Mouse (Mus musculus) limb, embryonic 14.5 days (tissue): ENCODE data around the gene Pigu. TPM values are rescaled to one million over a fixed set of nuclear protein-coding genes. Genes with fewer than 3 reads are reported as not detected.

Experiments
- ATAC-seq: fragments of 200-750 bp; cut with Nextera tagmentation; 2 replicates; pipeline ENCODE4 v1.8.0; 2017; ENCODE audit warnings: low read depth, moderate number of reproducible peaks, moderate TSS enrichment; ENCODE audit not compliant: low FRiP score
- DNase-seq: peaks from one replicate; pipeline ENCODE4 v3.0.0-alpha.2; 2015; ENCODE audit warnings: low spot score
- H3K27ac ChIP-seq: fragments of 300-500 bp; sonication (generic); replicated peaks from 2 replicates; pipeline ENCODE4 v1.5.1; 2014; ENCODE audit warnings: low read depth, mild to moderate bottlenecking, low read length, moderate library complexity, mixed read lengths
- H3K27me3 ChIP-seq: fragments of 300-500 bp; sonication (generic); 2 replicates; pipeline ENCODE4 v1.6.1; 2014; ENCODE audit warnings: low read length, mixed read lengths; ENCODE audit not compliant: control insufficient read depth, insufficient read depth
- H3K36me3 ChIP-seq: fragments of 300-500 bp; sonication (generic); 2 replicates; pipeline ENCODE4 v1.6.1; 2014; ENCODE audit warnings: mild to moderate bottlenecking, low read length, moderate library complexity, mixed read lengths; ENCODE audit not compliant: control insufficient read depth, insufficient read depth
- H3K4me1 ChIP-seq: fragments of 300-500 bp; sonication (generic); 2 replicates; pipeline ENCODE4 v1.6.1; 2014; ENCODE audit warnings: antibody characterized with exemption, low read length, mixed read lengths; ENCODE audit not compliant: control insufficient read depth, insufficient read depth
- H3K4me2 ChIP-seq: fragments of 300-500 bp; sonication (generic); replicated peaks from 2 replicates; pipeline ENCODE4 v1.6.1; 2014; ENCODE audit warnings: low read depth, mild to moderate bottlenecking, low read length, moderate library complexity; ENCODE audit not compliant: severe bottlenecking
- H3K4me3 ChIP-seq: fragments of 300-500 bp; sonication (generic); replicated peaks from 2 replicates; pipeline ENCODE4 v1.5.1; 2014; ENCODE audit warnings: low read length
- H3K9ac ChIP-seq: fragments of 300-500 bp; sonication (generic); 2 replicates; pipeline ENCODE4 v1.6.1; 2014; ENCODE audit warnings: mild to moderate bottlenecking, low read depth, low read length, moderate library complexity; ENCODE audit not compliant: severe bottlenecking
- H3K9me3 ChIP-seq: fragments of 300-500 bp; sonication (generic); 2 replicates; pipeline ENCODE4 v1.6.1; 2016; ENCODE audit warnings: low read length; ENCODE audit not compliant: control insufficient read depth
- POLR2A ChIP-seq: fragments of 200-500 bp; IDR thresholded peaks from 2 replicates; pipeline ENCODE4 v1.8.0; 2012; ENCODE audit warnings: inconsistent platforms, mild to moderate bottlenecking, moderate library complexity, borderline replicate concordance; ENCODE audit not compliant: insufficient read depth, insufficient read length; ENCODE audit errors: extremely low read depth
- WGBS: fragments of 180-500 bp; shearing (Covaris S2); extraction: QIAGEN DNeasy Blood & Tissue Kit; methylation state at CpG from one replicate; pipeline ENCODE4 v1.1.7; 2014; 5-methylcytosine and 5-hydroxymethylcytosine counted together
- polyA plus RNA-seq, 2 experiments: library from polyadenylated mRNA; depleted of rRNA in 1 of 2; stranded (reverse) in 1 of 2; unstranded in 1 of 2; fragments of >200 nt; fragmentation: Nextera tagmentation in 1 of 2; extraction: Ambion mirVana in 1 of 2; gene quantifications; 2 replicates each; pipeline versions ENCODE4 v1.2.1 to v1.2.3; 2012 to 2014

Gene Pigu
- polyA plus RNA-seq, 2 experiments: 43.8 to 50.7 TPM

DNA sequence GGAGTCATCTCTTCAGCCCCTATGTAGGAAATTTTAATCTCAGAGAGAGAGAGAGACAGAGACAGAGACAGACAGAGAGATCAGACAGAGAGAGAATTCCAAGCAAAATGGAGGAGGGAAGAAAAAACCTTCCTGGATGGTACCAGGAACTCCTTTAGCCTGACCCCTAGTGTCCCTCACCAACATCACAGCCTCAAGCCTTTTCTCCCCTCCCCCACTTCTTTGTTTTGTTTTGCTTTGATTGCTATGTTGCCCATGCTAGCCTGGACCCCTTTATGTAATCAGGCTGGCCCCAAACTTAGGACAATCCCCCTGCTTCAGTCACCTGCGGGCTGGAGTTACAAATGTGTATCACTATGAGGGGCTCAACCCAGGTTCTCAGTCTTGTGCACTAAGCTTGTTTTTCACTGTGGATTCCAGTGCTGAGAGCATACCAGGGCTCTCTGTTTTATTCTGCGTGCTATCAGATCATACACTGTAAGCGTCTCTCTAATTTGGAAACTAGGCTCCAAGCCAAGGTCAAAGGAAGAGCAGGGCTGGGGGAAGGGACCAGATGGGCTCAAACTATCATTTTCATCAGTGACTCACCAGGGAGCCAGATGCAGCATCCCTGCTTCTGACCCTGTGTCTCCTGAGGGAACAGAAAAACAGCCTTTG lies 48.2 kb downstream of the Pigu start:
- TF ChIP-seq POLR2A: no peak
- no peak overlapping the region for H3K27ac ChIP-seq
- H3K9me3 ChIP-seq: no peaks in the 10 kb centered on the region
- no peaks in the 10 kb centered on the region for H3K27me3 ChIP-seq
- no peak overlapping the region for H3K4me2 ChIP-seq
- no peaks in the 10 kb centered on the region for H3K4me1 ChIP-seq
- peaks cover 27% of the 10 kb centered on the region for H3K36me3 ChIP-seq
- H3K9ac ChIP-seq: no peak overlapping the region
- WGBS: 46% methylated on average over 3 of the region's 3 CpGs
- no peak overlapping the region for H3K4me3 ChIP-seq
- DNase-seq (peak; percentile 20), ATAC-seq (no peak)

DNA sequence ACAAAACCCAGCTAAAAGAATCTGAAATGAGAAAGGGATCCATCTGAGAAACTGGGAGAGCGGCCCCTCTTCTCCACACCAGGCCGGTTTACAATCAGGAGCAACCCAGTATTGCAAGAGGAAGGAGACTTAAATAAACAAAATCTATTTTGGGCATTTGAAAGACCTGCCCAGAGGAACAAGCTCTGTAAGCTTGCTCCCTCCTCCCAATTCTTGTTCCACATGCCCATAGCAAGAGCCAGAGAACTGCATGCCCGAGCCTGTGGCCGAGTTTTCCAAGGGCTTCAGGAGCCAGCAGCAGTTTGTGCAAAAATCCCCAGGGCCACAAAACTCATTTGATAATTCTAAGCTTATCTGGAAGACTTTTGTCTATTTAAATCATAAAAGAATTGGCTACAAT lies 57.7 kb downstream of the Pigu start:
- Histone ChIP-seq H3K4me1 (no peaks in the 10 kb centered on the region), H3K27ac (no peak overlapping the region), H3K4me2 (no peak overlapping the region), H3K27me3 (no peaks in the 10 kb centered on the region), H3K4me3 (no peak overlapping the region), H3K9me3 (no peaks in the 10 kb centered on the region), H3K36me3 (peaks cover 61% of the 10 kb centered on the region), H3K9ac (no peak overlapping the region)
- no peak for TF ChIP-seq POLR2A
- DNase-seq (no peak), ATAC-seq (no peak)
- 84% methylated on average over 4 of the region's 4 CpGs for WGBS

DNA sequence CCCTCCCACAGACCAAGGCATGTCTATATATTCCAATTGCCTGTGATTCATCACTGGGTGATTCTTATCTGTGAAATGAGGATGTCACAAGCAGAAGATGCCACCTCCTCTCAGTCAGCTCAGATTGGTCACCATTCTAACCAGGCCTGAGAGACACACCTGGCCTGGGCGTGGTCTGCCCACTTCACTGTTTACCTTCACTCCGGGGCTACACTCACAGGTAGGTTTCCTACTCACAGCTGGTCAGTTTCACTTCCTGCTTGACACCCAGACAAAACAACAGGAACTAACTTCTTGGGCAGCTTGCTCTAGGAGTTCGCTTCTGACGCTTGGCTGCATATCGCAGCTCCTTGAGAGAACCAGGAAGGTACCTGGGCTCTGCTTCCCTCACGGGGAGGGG lies 61.8 kb downstream of the Pigu start:
- Histone ChIP-seq H3K4me3 (no peak overlapping the region), H3K9me3 (no peaks in the 10 kb centered on the region), H3K4me2 (no peak overlapping the region), H3K27me3 (no peaks in the 10 kb centered on the region), H3K27ac (no peak overlapping the region), H3K4me1 (no peaks in the 10 kb centered on the region), H3K36me3 (peaks cover 79% of the 10 kb centered on the region), H3K9ac (no peak overlapping the region)
- TF ChIP-seq POLR2A: no peak
- ATAC-seq: no peak
- WGBS: 90% methylated on average over 6 of the region's 6 CpGs
- DNase-seq: no peak

DNA sequence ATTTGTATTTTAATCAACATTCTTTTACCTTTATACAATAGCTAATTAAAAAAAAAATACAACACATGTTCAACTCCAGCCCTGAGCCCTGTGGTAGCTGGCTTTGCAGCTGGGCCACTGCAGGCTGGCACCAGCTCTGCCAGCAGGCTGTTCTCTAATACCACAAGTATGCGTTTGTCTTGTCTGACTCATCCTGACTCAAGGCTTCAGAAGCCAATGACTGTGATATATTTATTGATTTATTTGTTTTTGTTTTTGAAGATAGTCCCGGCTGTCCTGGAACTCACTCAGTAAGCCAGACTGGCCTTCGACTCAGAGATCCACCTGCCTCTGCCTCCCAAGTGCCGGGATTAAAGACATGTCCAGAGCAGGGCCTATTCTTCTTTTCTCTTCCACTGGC lies 63.3 kb downstream of the Pigu start:
- no peak for DNase-seq
- peaks cover 68% of the 10 kb centered on the region for H3K36me3 ChIP-seq

DNA sequence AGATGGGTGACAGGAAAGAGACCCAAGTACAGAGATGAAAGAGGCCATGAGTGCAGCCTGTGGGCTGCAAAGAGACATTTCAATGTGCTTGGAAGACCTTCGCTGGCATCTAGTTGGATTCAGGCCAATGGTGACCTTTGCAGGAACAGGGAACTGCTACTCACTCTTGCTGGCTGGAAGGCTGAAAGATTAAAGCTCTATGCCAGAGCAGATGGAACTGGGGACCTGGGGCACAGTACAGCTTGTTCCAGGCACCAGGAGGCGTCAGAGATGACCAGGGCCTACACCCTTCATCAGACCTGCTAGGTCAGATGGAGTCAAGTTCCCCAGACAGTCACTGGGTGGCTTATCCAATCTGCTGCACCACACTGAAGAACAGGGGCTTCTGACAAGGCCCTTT lies 63.8 kb downstream of the Pigu start:
- H3K4me2 ChIP-seq: no peak overlapping the region
- H3K4me1 ChIP-seq: no peaks in the 10 kb centered on the region
- H3K27ac ChIP-seq: no peak overlapping the region
- H3K9ac ChIP-seq: no peak overlapping the region
- WGBS: 88% methylated on average over 2 of the region's 2 CpGs
- TF ChIP-seq POLR2A: no peak
- no peaks in the 10 kb centered on the region for H3K27me3 ChIP-seq
- DNase-seq (no peak), ATAC-seq (no peak)
- no peak overlapping the region for H3K4me3 ChIP-seq
- H3K36me3 ChIP-seq: peaks cover 62% of the 10 kb centered on the region
- H3K9me3 ChIP-seq: no peaks in the 10 kb centered on the region

More for the DNA sequence above, 63.3 kb downstream of the Pigu start:
- H3K4me1 ChIP-seq: no peaks in the 10 kb centered on the region
- H3K4me2 ChIP-seq: no peak overlapping the region
- H3K9ac ChIP-seq: no peak overlapping the region
- H3K27ac ChIP-seq: no peak overlapping the region
- TF ChIP-seq POLR2A: no peak
- no peaks in the 10 kb centered on the region for H3K9me3 ChIP-seq
- 94% methylated on average over 4 of the region's 4 CpGs for WGBS
- ATAC-seq: no peak
- H3K27me3 ChIP-seq: no peaks in the 10 kb centered on the region
- no peak overlapping the region for H3K4me3 ChIP-seq
